Mouse (Mus musculus) heart, adult 8-10 months (tissue): Measurements from ENCODE around the gene Ier2. TPM values are rescaled to one million over a fixed set of nuclear protein-coding genes. Genes with fewer than 3 reads are reported as not detected.

Experiments used
- total RNA-seq, 4 experiments: library from RNA; stranded (reverse); gene quantifications; 2 replicates each; pipeline ENCODE4 v1.2.4; 2022

The Ier2 gene
- total RNA-seq, 4 experiments from 2014 or later = 12.8 to 26.9 (median 17.4) TPM

Other genes starting within 250 kb of the Ier2 start
- 10 to 100 TPM; 30.9 to 41.7 (median 38.5) TPM for gene Trmt1, start 23.5 kb upstream of the Ier2 start, total RNA-seq
- gene Nacc1, start 25.0 kb upstream of the Ier2 start, total RNA-seq = 10 to 100 TPM; 26.7 to 36.0 (median 33.4) TPM
- 1 to 10 TPM; 3.5 to 4.8 (median 4.3) TPM for gene Lyl1, start 38.6 kb upstream of the Ier2 start, total RNA-seq
- under 1 TPM in 1 of 4 experiments, not detected in 3; 0.66 TPM for gene G430095P16Rik, start 60.2 kb upstream of the Ier2 start, total RNA-seq
- gene Nfix, start 137.5 kb upstream of the Ier2 start, total RNA-seq = 100 to 1,000 TPM; 288 to 356 (median 295) TPM
- 10 to 100 TPM; 10.3 to 13.2 (median 12.0) TPM for gene Dand5, start 160.0 kb upstream of the Ier2 start, total RNA-seq
- gene Gadd45gip1, start 168.7 kb upstream of the Ier2 start, total RNA-seq = 10 to 100 TPM; 31.0 to 34.9 (median 33.1) TPM
- gene Rad23a, start 177.8 kb upstream of the Ier2 start, total RNA-seq = 10 to 100 TPM; 82.8 to 92.9 (median 89.3) TPM
- 100 to 1,000 TPM; 330 to 410 (median 343) TPM for gene Calr, start 184.1 kb upstream of the Ier2 start, total RNA-seq
- gene Farsa, start 194.1 kb upstream of the Ier2 start, total RNA-seq = 10 to 100 TPM; 19.9 to 24.6 (median 22.9) TPM
- 1 to 10 TPM; 2.2 to 5.9 (median 4.1) TPM for gene Syce2, start 209.3 kb upstream of the Ier2 start, total RNA-seq
- 10 to 100 TPM; 77.8 to 99.2 (median 86.0) TPM for gene Gcdh, start 231.1 kb upstream of the Ier2 start, total RNA-seq
- not detected for gene Klf1, start 239.1 kb upstream of the Ier2 start, total RNA-seq
- 10 to 100 TPM in 3 of 4 experiments, 1 to 10 TPM in 1; 7.9 to 15.7 (median 12.3) TPM for gene Dnase2a, start 245.7 kb upstream of the Ier2 start, total RNA-seq